Mouse (Mus musculus) erythroblast, embryonic 14.5 days (primary cell): ENCODE measurements around the gene Col18a1.

ENCODE experiments used
- GATA1 ChIP-seq: IDR thresholded peaks from 2 replicates; pipeline ENCODE4 v1.6.1; 2012; ENCODE audit warnings: low read length, inconsistent platforms, mixed read lengths
- TAL1 ChIP-seq: IDR thresholded peaks from 3 replicates; pipeline ENCODE4 v1.6.1; 2012; ENCODE audit warnings: low read length, inconsistent platforms, mixed read lengths

DNA sequence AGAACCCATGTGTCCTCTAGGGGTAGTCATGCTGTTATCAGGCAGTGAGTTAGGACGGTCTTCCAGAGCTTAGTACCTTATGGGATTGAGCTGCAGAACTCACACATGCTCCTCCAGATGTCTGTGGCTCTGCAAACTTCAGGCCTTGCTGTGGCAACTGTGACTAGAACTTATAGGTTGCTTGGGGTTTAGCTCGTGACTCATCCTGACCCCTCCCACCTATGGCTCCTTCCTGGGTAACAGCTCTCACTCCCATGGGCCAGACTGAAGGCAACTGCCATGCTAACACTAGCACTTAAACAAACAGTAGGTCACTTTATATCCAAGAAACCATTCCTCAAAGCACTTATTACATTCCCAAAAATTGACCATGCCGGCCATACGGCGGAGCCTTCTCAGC, 135.7 kb downstream of the Col18a1 start:
- TF ChIP-seq GATA1 (no peak), TAL1 (no peak)
